Mouse (Mus musculus) heart, adult 9 months (tissue): ENCODE results near the gene Ube2u.

ENCODE experiments used
- DNase-seq, 2 experiments: peaks; one replicate each; pipeline ENCODE4 v3.0.0; 2022; ENCODE audit warnings: low spot score in 2 of 2

Gene Ube2u

GRCm38 (mm10) chr4:100539483-100539882 is 60.8 kb downstream of the Ube2u start:
- no peak for DNase-seq

GRCm38 (mm10) chr4:100547905-100548304 is 69.3 kb downstream of the Ube2u start:
- DNase-seq: no peak

DNA sequence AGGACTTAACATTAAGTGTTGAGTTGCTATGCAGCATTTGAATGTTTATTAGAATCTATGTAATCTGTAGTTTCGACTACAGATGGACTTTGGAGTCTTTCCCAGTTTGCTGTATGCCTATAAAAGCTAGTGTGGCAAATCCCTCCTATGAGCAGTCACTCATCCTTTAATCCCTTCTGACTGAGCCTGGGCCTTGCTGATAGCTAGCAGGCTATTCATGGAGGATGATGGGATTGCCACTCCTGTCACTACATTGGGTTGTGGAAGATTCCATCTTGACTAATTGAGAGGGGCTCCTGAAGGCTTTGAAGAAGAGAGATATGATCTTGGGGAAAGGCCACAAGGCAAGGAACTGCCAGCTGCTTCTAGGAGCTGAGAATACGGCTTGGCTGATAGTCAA is 74.6 kb downstream of the Ube2u start:
- DNase-seq: no peak

DNA sequence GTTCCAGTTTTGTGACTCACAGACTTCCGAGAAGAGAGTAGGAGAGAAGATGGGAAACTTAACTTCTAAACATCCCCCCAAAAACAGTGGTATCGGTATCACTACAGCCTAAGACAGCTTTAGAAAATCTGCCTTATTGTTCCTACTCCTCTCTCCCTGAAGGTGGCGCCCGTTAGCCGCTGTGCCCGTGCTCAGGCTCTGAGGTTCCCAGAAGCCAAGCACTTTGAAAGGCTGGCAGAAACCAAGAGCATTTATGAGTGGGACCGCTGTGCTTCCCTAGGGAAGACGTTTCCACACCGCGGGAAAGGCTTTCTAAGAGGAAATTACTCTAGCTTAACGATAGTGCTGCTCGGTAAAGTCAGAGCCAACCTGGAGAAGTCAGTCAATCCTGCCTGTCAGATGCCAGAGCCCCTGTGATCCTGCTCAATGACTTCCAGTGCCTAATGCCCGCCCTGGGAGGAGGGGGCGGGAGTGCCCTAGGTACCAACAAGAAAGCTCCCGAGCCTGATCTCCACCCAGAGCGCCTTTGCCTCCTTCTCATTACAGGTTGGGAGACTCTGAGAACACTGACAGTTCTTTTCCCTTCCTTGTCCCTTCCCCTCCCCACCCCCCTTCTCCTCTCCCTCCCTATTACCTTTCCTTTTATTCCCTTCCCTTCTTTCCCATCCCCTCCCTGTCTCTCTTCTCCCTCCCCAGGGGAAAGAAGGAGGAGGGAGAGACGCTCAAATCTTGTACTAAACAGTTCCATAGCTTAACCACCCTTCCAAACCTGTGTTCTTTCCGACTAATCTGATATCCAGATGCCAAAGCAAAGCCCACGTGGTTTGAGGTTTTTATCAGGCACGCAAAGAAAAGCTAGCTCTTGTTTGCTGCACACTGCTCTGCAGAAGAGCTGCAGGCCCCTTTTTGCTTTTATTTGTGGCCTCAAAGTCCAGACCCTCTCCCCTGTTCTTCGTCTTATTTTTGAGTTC is 109.9 kb downstream of the Ube2u start:
- DNase-seq: peak; percentile 9 to 61

DNA sequence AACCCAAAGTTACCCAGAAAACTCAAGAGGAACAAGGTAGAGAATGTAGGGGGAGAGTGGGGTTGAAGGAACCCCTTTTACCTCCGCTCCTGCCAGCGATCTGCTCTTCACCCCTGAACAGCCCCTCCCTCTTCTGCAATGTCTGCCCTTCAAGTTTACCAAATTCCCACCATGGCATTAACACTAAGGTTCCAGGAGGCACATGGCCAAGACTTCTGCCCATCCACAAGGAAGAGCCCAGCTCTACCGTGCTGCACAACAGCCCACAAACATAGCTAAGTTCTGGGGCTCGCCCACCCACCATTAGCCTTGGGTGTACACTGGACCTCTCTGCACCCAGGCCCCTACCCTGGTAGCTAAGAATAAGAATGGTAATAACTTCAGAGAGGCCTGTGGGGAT is 117.1 kb downstream of the Ube2u start:
- no peak for DNase-seq

GRCm38 (mm10) chr4:100596630-100597029 is 118.0 kb downstream of the Ube2u start:
- no peak for DNase-seq

GRCm38 (mm10) chr4:100597049-100597448 is 118.4 kb downstream of the Ube2u start:
- no peak for DNase-seq
